ENCODE assay signal across 31 mouse cellular contexts in the genomic region with DNA sequence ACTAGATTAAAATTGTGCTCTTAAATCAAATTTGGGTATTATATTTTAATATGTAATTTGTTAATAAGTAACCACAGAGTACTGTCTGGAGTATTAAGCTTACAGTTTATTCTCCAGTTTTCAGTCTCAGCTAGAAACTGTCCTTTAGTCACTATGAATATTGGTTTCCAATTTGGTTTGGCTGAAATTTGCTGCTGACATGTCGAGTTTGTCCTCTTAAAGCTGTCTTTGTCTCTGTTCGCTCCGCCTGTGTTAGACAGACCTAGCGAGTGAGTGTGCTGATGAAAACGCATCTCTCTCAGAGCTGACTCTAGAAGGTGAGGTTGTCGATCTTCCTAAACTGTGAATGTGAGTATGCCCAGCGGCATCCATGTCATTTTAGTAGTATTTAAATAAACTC.
"Had no signal": no experiment of that assay in that cellular context is flagged by ENCODE, and none has a peak within 500 bp of the region (broad histone marks: within the 10 kb centered on the region; RNA-seq: fewer than 3 reads in every experiment).

No protein-coding gene starts in this region.

- H3K4me1 ChIP-seq: limb, embryonic 10.5 days; limb, embryonic 12.5 days; limb, embryonic 13.5 days; limb, embryonic 15.5 days; liver, embryonic 12.5 days; liver, embryonic 13.5 days; liver, embryonic 15.5 days; lung, embryonic 15.5 days; midbrain, embryonic 12.5 days; midbrain, embryonic 13.5 days; midbrain, embryonic 15.5 days; neural tube, embryonic 12.5 days had no signal

- ATAC-seq: liver, embryonic 12.5 days; liver, postnatal 0 days; lung, postnatal 0 days; midbrain, embryonic 13.5 days; midbrain, embryonic 15.5 days; midbrain, embryonic 16.5 days had no signal

- H3K4me2 ChIP-seq: limb, embryonic 12.5 days; limb, embryonic 13.5 days; limb, embryonic 15.5 days; liver, embryonic 11.5 days; liver, embryonic 12.5 days; liver, embryonic 13.5 days; liver, embryonic 15.5 days; lung, embryonic 14.5 days; lung, embryonic 15.5 days; midbrain, embryonic 12.5 days; midbrain, embryonic 13.5 days; midbrain, embryonic 15.5 days; neural tube, embryonic 12.5 days had no signal

- H3K27me3 ChIP-seq: limb, embryonic 12.5 days; limb, embryonic 13.5 days; limb, embryonic 15.5 days; liver, embryonic 12.5 days; liver, embryonic 13.5 days; liver, embryonic 15.5 days; lung, embryonic 15.5 days; megakaryocyte, embryonic 14.5 days; midbrain, embryonic 12.5 days; midbrain, embryonic 13.5 days; midbrain, embryonic 15.5 days; neural tube, embryonic 12.5 days had no signal

- H3K4me3 ChIP-seq: left cerebral cortex, adult 2 months; limb, embryonic 10.5 days; limb, embryonic 12.5 days; limb, embryonic 13.5 days; limb, embryonic 15.5 days; liver, embryonic 12.5 days; liver, embryonic 13.5 days; liver, embryonic 15.5 days; lung, embryonic 15.5 days; megakaryocyte, embryonic 14.5 days; midbrain, embryonic 12.5 days; midbrain, embryonic 13.5 days; midbrain, embryonic 15.5 days; myocyte; neural tube, embryonic 12.5 days had no signal

- H3K9me3 ChIP-seq: limb, embryonic 10.5 days; limb, embryonic 12.5 days; limb, embryonic 13.5 days; limb, embryonic 15.5 days; liver, embryonic 12.5 days; liver, embryonic 13.5 days; liver, embryonic 15.5 days; lung, embryonic 15.5 days; megakaryocyte, embryonic 14.5 days; midbrain, embryonic 12.5 days; midbrain, embryonic 13.5 days; midbrain, embryonic 15.5 days; neural tube, embryonic 12.5 days had no signal

- DNase-seq: left cerebral cortex, postnatal 4 days; liver; liver, embryonic 13.5 days; liver, postnatal 0 days; lung, adult 18-20 months; lung, adult 2 months; lung, embryonic 14.5 days; lung, postnatal 10 days; lung, postnatal 14 days; lung, postnatal 36 days; lung, postnatal 4 days; midbrain, embryonic 14.5 days had no signal

- H3K9ac ChIP-seq: limb, embryonic 12.5 days; limb, embryonic 13.5 days; limb, embryonic 15.5 days; liver, embryonic 12.5 days; liver, embryonic 13.5 days; liver, embryonic 14.5 days; liver, embryonic 15.5 days; liver, postnatal 0 days; lung, embryonic 14.5 days; lung, embryonic 15.5 days; midbrain, embryonic 12.5 days; midbrain, embryonic 13.5 days; midbrain, embryonic 15.5 days; neural tube, embryonic 12.5 days had no signal

- H3K27ac ChIP-seq: left cerebral cortex, adult 2 months; limb, embryonic 10.5 days; limb, embryonic 12.5 days; limb, embryonic 13.5 days; limb, embryonic 15.5 days; liver, embryonic 12.5 days; liver, embryonic 13.5 days; liver, embryonic 14.5 days; liver, embryonic 15.5 days; lung, embryonic 15.5 days; macrophage; midbrain, embryonic 12.5 days; midbrain, embryonic 13.5 days; midbrain, embryonic 15.5 days; neural tube, embryonic 12.5 days had no signal
